12 mouse cellular contexts compared by ENCODE assay signal in genomic region chr10:84447411-84447821, GRCm38 (mm10). TPM values are rescaled to one million over a fixed set of nuclear protein-coding genes. Genes with fewer than 3 reads are reported as not detected.
DNase-seq lines count a peak whose midpoint lies in the region; ATAC-seq and TF ChIP-seq lines count a peak whose summit lies in the region.
"Had no signal": no experiment of that assay in that cellular context is flagged by ENCODE, and none has a peak within 500 bp of the region (broad histone marks: within the 10 kb centered on the region; RNA-seq: fewer than 3 reads in every experiment).

No protein-coding gene starts in this region.

- H3K9ac ChIP-seq in neural tube, embryonic 15.5 days (replicated peaks), result no peak overlapping the region
- 0 out of 2 replicates have a peak overlapping the region, but pooled peaks have one; percentile 0 for H3K9ac ChIP-seq in heart, embryonic 11.5 days (ENCODE audit: low read depth, low read length)
- H3K9ac ChIP-seq: hindbrain, embryonic 15.5 days; lung, embryonic 14.5 days had no signal

- H3K4me1 ChIP-seq in neural tube, embryonic 15.5 days, result peaks cover 14% of the 10 kb centered on the region
- H3K4me1 ChIP-seq in heart, embryonic 11.5 days (ENCODE audit: control insufficient read depth, insufficient read depth, low read length), result peaks cover 16% of the 10 kb centered on the region
- H3K4me1 ChIP-seq in limb, embryonic 10.5 days, result peaks cover 21% of the 10 kb centered on the region

- no peak overlapping the region for H3K27ac ChIP-seq in neural tube, embryonic 15.5 days (replicated peaks)
- H3K27ac ChIP-seq in heart, embryonic 11.5 days (ENCODE audit: low read depth, low read length), result peak overlapping the region; percentile 68
- H3K27ac ChIP-seq in limb, embryonic 10.5 days, result peak overlapping the region; percentile 16; the same call in 1 of the 2 replicates
- no peak overlapping the region for H3K27ac ChIP-seq in layer of hippocampus, adult 2 months
- H3K27ac ChIP-seq: hindbrain, embryonic 15.5 days had no signal

- TF ChIP-seq CTCF in layer of hippocampus, adult 2 months (conservative IDR thresholded peaks at IDR 0.05), result no peak

- no peaks in the 10 kb centered on the region for H3K27me3 ChIP-seq in neural tube, embryonic 15.5 days (replicated peaks)
- H3K27me3 ChIP-seq in heart, embryonic 11.5 days (ENCODE audit: control insufficient read depth, insufficient read depth, low read length), result no peaks in the 10 kb centered on the region
- H3K27me3 ChIP-seq in limb, embryonic 10.5 days (ENCODE audit: low read depth, poor library complexity, severe bottlenecking), result no peaks in the 10 kb centered on the region
- H3K27me3 ChIP-seq: hindbrain, embryonic 15.5 days had no signal

- peak; percentile 33 for DNase-seq in neural tube, embryonic 10.5 days (ENCODE audit: extremely low spot score, low spot score)
- no peak for DNase-seq in limb, embryonic 10.5 days (ENCODE audit: low spot score)
- DNase-seq in layer of hippocampus, adult 2 months (ENCODE audit: low spot score in 2 of 2), result no peak
- no peak for DNase-seq in left cerebral cortex, adult 8-10 months (ENCODE audit: low spot score in 2 of 2)
- DNase-seq: adrenal gland, adult 2 months; cerebellum, adult 9-11 months; lung, embryonic 14.5 days; thymus, postnatal 25 days had no signal

- no peaks in the 10 kb centered on the region for H3K36me3 ChIP-seq in neural tube, embryonic 15.5 days
- no peaks in the 10 kb centered on the region for H3K36me3 ChIP-seq in heart, embryonic 11.5 days (ENCODE audit: control insufficient read depth, insufficient read depth, low read length)
- no peaks in the 10 kb centered on the region for H3K36me3 ChIP-seq in limb, embryonic 10.5 days
- H3K36me3 ChIP-seq: hindbrain, embryonic 15.5 days had no signal

- WGBS in neural tube, embryonic 15.5 days, result 17% methylated on average over 8 of the region's 8 CpGs
- 34% methylated on average over 8 of the region's 8 CpGs for whole genome bisulfite sequencing in heart, embryonic 11.5 days (ENCODE audit: insufficient replicate concordance)
- 63% methylated on average over 8 of the region's 8 CpGs for WGBS in limb, embryonic 10.5 days

- no peak for ATAC-seq in neural tube, embryonic 15.5 days (ENCODE audit: low FRiP score)
- ATAC-seq in heart, embryonic 11.5 days (replicated peaks; ENCODE audit: insufficient number of reproducible peaks, low FRiP score, low TSS enrichment), result no peak
- ATAC-seq in megakaryocyte-erythroid progenitor cell, adult 5-6 weeks (replicated peaks; ENCODE audit: low FRiP score, low TSS enrichment, poor library complexity, severe bottlenecking), result no peak

- no peaks in the 10 kb centered on the region for H3K9me3 ChIP-seq in neural tube, embryonic 15.5 days (replicated peaks)
- H3K9me3 ChIP-seq in heart, embryonic 11.5 days (replicated peaks; ENCODE audit: control insufficient read depth, low read length), result no peaks in the 10 kb centered on the region
- H3K9me3 ChIP-seq in limb, embryonic 10.5 days (replicated peaks), result no peaks in the 10 kb centered on the region
- H3K9me3 ChIP-seq: hindbrain, embryonic 15.5 days had no signal

- H3K4me2 ChIP-seq in neural tube, embryonic 15.5 days, result no peak overlapping the region
- H3K4me2 ChIP-seq in heart, embryonic 11.5 days, result no peak overlapping the region
- H3K4me2 ChIP-seq: hindbrain, embryonic 15.5 days; lung, embryonic 14.5 days had no signal

- H3K4me3 ChIP-seq in neural tube, embryonic 15.5 days (replicated peaks), result no peak overlapping the region
- H3K4me3 ChIP-seq in heart, embryonic 11.5 days (ENCODE audit: low read depth, low read length), result no peak overlapping the region
- H3K4me3 ChIP-seq in limb, embryonic 10.5 days, result no peak overlapping the region
- H3K4me3 ChIP-seq in layer of hippocampus, adult 2 months, result no peak overlapping the region
- H3K4me3 ChIP-seq: hindbrain, embryonic 15.5 days had no signal

RNA-seq across cellular contexts. Expression of gene Nuak1, which starts 7.0 kb away (rescaled TPM):
- polyA plus RNA-seq in neural tube, embryonic 15.5 days (2015; fragmentation: Nextera tagmentation; extraction: Ambion mirVana), result 4.1 and 4.8 TPM in 2 replicates
- polyA plus RNA-seq in heart, embryonic 11.5 days (2014; fragmentation: Nextera tagmentation; extraction: Ambion mirVana), result 2.4 and 3.0 TPM in 2 replicates
- polyA plus RNA-seq in limb, embryonic 10.5 days (2016; fragmentation: Nextera tagmentation; extraction: Ambion mirVana), result 0.69 and 1.2 TPM in 2 replicates
- 10 to 100 TPM; 47.9 to 51.4 TPM for total RNA-seq in layer of hippocampus, adult 2 months (2021)
- total RNA-seq in megakaryocyte-erythroid progenitor cell, adult 5-6 weeks (2014; fragmentation: Nextera tagmentation), result 3.2 and 4.0 TPM in 2 replicates
- total RNA-seq in megakaryocyte-erythroid progenitor cell, adult 5-6 weeks (2017), result 0.61 and 1.1 TPM in 2 replicates
- 10 to 100 TPM; 53.0 to 67.6 (median 60.4) TPM for total RNA-seq in left cerebral cortex, adult 8-10 months (2022)

Comparison
In these comparisons a context has a peak if more than half of its experiments do, and no peak if none do; other contexts are left out.
1. H3K27ac ChIP-seq: peak in heart, embryonic 11.5 days (single experiment) and limb, embryonic 10.5 days (single experiment); none in neural tube, embryonic 15.5 days (single experiment) and layer of hippocampus, adult 2 months (single experiment).
2. RNA of gene Nuak1, which starts 7.0 kb away (total RNA-seq): 53.0 to 67.6 TPM in left cerebral cortex, adult 8-10 months and 47.9 to 51.4 TPM in layer of hippocampus, adult 2 months; 0.61 to 4.0 TPM in megakaryocyte-erythroid progenitor cell, adult 5-6 weeks; every median in the first group is over 4 times any median in the second.